Comparison of ENCODE assay signal across 13 mouse cellular contexts in the genomic region with DNA sequence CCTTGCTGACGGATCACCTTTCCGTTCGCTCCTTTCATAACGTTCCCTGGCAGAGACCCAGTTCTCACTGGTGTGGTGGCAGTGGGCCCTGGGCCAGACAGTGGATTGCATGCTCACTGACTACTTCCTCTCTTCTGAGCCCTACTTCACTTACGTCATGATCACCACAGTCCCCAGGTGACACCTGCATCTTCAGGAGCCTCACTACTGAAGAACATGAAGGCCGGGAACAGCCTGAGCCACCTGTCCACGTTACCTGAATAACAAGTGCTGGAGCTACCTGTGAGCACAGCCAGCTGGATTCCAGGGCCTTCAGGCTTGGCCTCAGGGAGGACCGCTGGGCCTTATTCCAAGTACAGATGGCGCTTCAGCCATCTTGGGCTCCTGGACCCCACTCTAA. TPM values are rescaled to one million over a fixed set of nuclear protein-coding genes. Genes with fewer than 3 reads are reported as not detected.
DNase-seq lines count a peak whose midpoint lies in the region; ATAC-seq lines count a peak whose summit lies in the region.
"Had no signal": no experiment of that assay in that cellular context is flagged by ENCODE, and none has a peak within 500 bp of the region (broad histone marks: within the 10 kb centered on the region; RNA-seq: fewer than 3 reads in every experiment).

No protein-coding gene starts in this region.

- H3K9me3 ChIP-seq in forebrain, embryonic 14.5 days (replicated peaks; ENCODE audit: control insufficient read depth, low read length): no peaks in the 10 kb centered on the region
- no peaks in the 10 kb centered on the region for H3K9me3 ChIP-seq in forebrain, embryonic 12.5 days
- H3K9me3 ChIP-seq in midbrain, embryonic 10.5 days (replicated peaks): no peaks in the 10 kb centered on the region
- H3K9me3 ChIP-seq: neural tube, embryonic 12.5 days had no signal

- no peak overlapping the region for H3K9ac ChIP-seq in forebrain, embryonic 14.5 days (ENCODE audit: low read length)
- no peak overlapping the region for H3K9ac ChIP-seq in forebrain, embryonic 12.5 days
- H3K9ac ChIP-seq: neural tube, embryonic 12.5 days had no signal

- ATAC-seq in forebrain, embryonic 14.5 days: no peak
- no peak for ATAC-seq in forebrain, embryonic 12.5 days (ENCODE audit: low FRiP score)
- ATAC-seq: activated CD4-positive, CD25-positive, alpha-beta regulatory T cell, adult 4 months; intestine, embryonic 16.5 days had no signal

- H3K4me3 ChIP-seq in forebrain, embryonic 14.5 days (ENCODE audit: low read depth, low read length): no peak overlapping the region
- H3K4me3 ChIP-seq in forebrain, embryonic 12.5 days (replicated peaks): no peak overlapping the region
- H3K4me3 ChIP-seq in midbrain, embryonic 10.5 days: no peak overlapping the region
- H3K4me3 ChIP-seq: neural tube, embryonic 12.5 days had no signal

- H3K27ac ChIP-seq in forebrain, embryonic 14.5 days (ENCODE audit: low read depth, low read length): no peak overlapping the region
- H3K27ac ChIP-seq in forebrain, embryonic 12.5 days: no peak overlapping the region
- no peak overlapping the region for H3K27ac ChIP-seq in midbrain, embryonic 10.5 days (replicated peaks)
- H3K27ac ChIP-seq: neural tube, embryonic 12.5 days had no signal

- H3K4me2 ChIP-seq in forebrain, embryonic 14.5 days (ENCODE audit: low read length): no peak overlapping the region
- no peak overlapping the region for H3K4me2 ChIP-seq in forebrain, embryonic 12.5 days
- H3K4me2 ChIP-seq: neural tube, embryonic 12.5 days had no signal

- peaks cover 19% of the 10 kb centered on the region for H3K4me1 ChIP-seq in forebrain, embryonic 14.5 days (ENCODE audit: control insufficient read depth, insufficient read depth, low read length)
- peaks cover 39% of the 10 kb centered on the region for H3K4me1 ChIP-seq in forebrain, embryonic 12.5 days
- H3K4me1 ChIP-seq in midbrain, embryonic 10.5 days: peaks cover 41% of the 10 kb centered on the region

- WGBS in forebrain, embryonic 14.5 days: 53% methylated on average over 9 of the region's 9 CpGs
- WGBS in forebrain, embryonic 12.5 days: 90% methylated on average over 9 of the region's 9 CpGs
- 92% methylated on average over 9 of the region's 9 CpGs for WGBS in midbrain, embryonic 10.5 days

- DNase-seq in forebrain, embryonic 14.5 days (ENCODE audit: low spot score): peak; percentile 45
- DNase-seq in thymus, postnatal 0 days (ENCODE audit: low spot score): peak; percentile 33
- DNase-seq in thymus, postnatal 36 days: no peak
- DNase-seq in kidney, postnatal 36 days: peak; percentile 45 to 70
- no peak for DNase-seq in embryo, embryonic 11 days
- no peak for DNase-seq in midbrain, embryonic 10.5 days (ENCODE audit: low spot score)
- DNase-seq in left cerebral cortex, adult 18-20 months (ENCODE audit: low spot score in 2 of 2): no peak
- DNase-seq: right cerebral cortex, adult 18-20 months; thymus, postnatal 4 days had no signal

- H3K36me3 ChIP-seq in forebrain, embryonic 14.5 days (ENCODE audit: control insufficient read depth, insufficient read depth, low read length): no peaks in the 10 kb centered on the region
- H3K36me3 ChIP-seq in forebrain, embryonic 12.5 days (replicated peaks): no peaks in the 10 kb centered on the region
- H3K36me3 ChIP-seq in midbrain, embryonic 10.5 days: no peaks in the 10 kb centered on the region
- H3K36me3 ChIP-seq: neural tube, embryonic 12.5 days had no signal

- peaks cover 2% of the 10 kb centered on the region; the same call in 1 of the 2 replicates for H3K27me3 ChIP-seq in forebrain, embryonic 14.5 days (replicated peaks; ENCODE audit: control insufficient read depth, insufficient read depth, low read length)
- H3K27me3 ChIP-seq in forebrain, embryonic 12.5 days: peaks cover 57% of the 10 kb centered on the region
- peaks cover 73% of the 10 kb centered on the region for H3K27me3 ChIP-seq in midbrain, embryonic 10.5 days (ENCODE audit: low read depth, poor library complexity, severe bottlenecking)

RNA-seq across cellular contexts. Expression of gene Tle3, which starts 24.1 kb away (rescaled TPM):
- 28.1 and 30.1 TPM in 2 replicates for polyA plus RNA-seq in forebrain, embryonic 14.5 days (2014; fragmentation: Nextera tagmentation; extraction: Ambion mirVana)
- 55.6 and 56.2 TPM in 2 replicates for polyA plus RNA-seq in forebrain, embryonic 12.5 days (2016; fragmentation: Nextera tagmentation; extraction: Ambion mirVana)
- polyA plus RNA-seq in thymus, postnatal 0 days (2015; fragmentation: Nextera tagmentation; extraction: Ambion mirVana): 40.3 and 42.6 TPM in 2 replicates
- 48.7 and 55.8 TPM in 2 replicates for polyA plus RNA-seq in midbrain, embryonic 10.5 days (2016; fragmentation: Nextera tagmentation; extraction: Ambion mirVana)
- total RNA-seq in left cerebral cortex, adult 18-20 months (2021): 10 to 100 TPM; 54.3 to 58.3 TPM

Comparison
In these comparisons a context has a peak if more than half of its experiments do, and no peak if none do; other contexts are left out.
1. DNase-seq: peak in forebrain, embryonic 14.5 days (single experiment), thymus, postnatal 0 days (single experiment) and kidney, postnatal 36 days (2 of 2); none in thymus, postnatal 36 days (0 of 2), embryo, embryonic 11 days (single experiment), midbrain, embryonic 10.5 days (single experiment) and left cerebral cortex, adult 18-20 months (0 of 2).